Mouse (Mus musculus): ENCODE data around the gene Gm28051.

Gm28051 gene

GRCm38 (mm10) chr12:102743589-102744574, 13.7 kb downstream of the Gm28051 start, which contains the start of the genes Moap1 and Tmem251:
Gene Moap1 (minus strand): TSS chr12:102743661.
Gene Tmem251 (plus strand): TSS chr12:102743762.
- in situ Hi-C loops (cut with MboI, MseI), result loop anchor here (25.0 kb wide), 1 partner anchor 232 kb away; no protein-coding TSS in a partner anchor

- in situ Hi-C loops (cut with MboI, MseI), result loop anchor here (25.0 kb wide), 1 partner anchor 231 kb away; no protein-coding TSS in a partner anchor
Measured at GRCm38 (mm10) chr12:102743036-102743588, 14.5 kb downstream of the Gm28051 start.

- in situ Hi-C loops (cut with MboI, MseI), result loop anchor here (25.0 kb wide), 1 partner anchor 230 kb away; no protein-coding TSS in a partner anchor
Measured at GRCm38 (mm10) chr12:102742056-102742455, 15.5 kb downstream of the Gm28051 start.

GRCm38 (mm10) chr12:102740285-102740684, 17.3 kb downstream of the Gm28051 start:
- in situ Hi-C loops (cut with MboI, MseI), result loop anchor here (25.0 kb wide), 1 partner anchor 228 kb away; no protein-coding TSS in a partner anchor

- in situ Hi-C loops (cut with MboI, MseI), result loop anchor here (25.0 kb wide), 1 partner anchor 227 kb away; no protein-coding TSS in a partner anchor
Measured at GRCm38 (mm10) chr12:102739096-102739495, 18.5 kb downstream of the Gm28051 start.

- in situ Hi-C loops (cut with MboI, MseI), result loop anchor here (25.0 kb wide), 1 partner anchor 221 kb away; no protein-coding TSS in a partner anchor
Measured at GRCm38 (mm10) chr12:102733381-102733780, 24.2 kb downstream of the Gm28051 start.

- in situ Hi-C loops (cut with MboI, MseI), result loop anchor here (25.0 kb wide), 1 partner anchor 219 kb away; no protein-coding TSS in a partner anchor
Measured at GRCm38 (mm10) chr12:102730798-102731619, 26.6 kb downstream of the Gm28051 start.

- in situ Hi-C loops (cut with MboI, MseI), result loop anchor here (5.0 to 25.0 kb wide), 2 partner anchors 53 to 218 kb away; no protein-coding TSS in a partner anchor
Measured at GRCm38 (mm10) chr12:102729855-102730797, 27.4 kb downstream of the Gm28051 start.

GRCm38 (mm10) chr12:102725761-102726175, 31.8 kb downstream of the Gm28051 start:
- in situ Hi-C loops (cut with MboI, MseI), result loop anchor here (5.0 to 25.0 kb wide), 2 partner anchors 48 to 213 kb away; no protein-coding TSS in a partner anchor

GRCm38 (mm10) chr12:102725146-102725545, 32.4 kb downstream of the Gm28051 start:
- in situ Hi-C loops (cut with MboI, MseI), result loop anchor here (5.0 to 25.0 kb wide), 2 partner anchors 48 to 213 kb away; no protein-coding TSS in a partner anchor

GRCm38 (mm10) chr12:102723861-102724260, 33.7 kb downstream of the Gm28051 start:
- in situ Hi-C loops (cut with MboI, MseI), result no loop called here

GRCm38 (mm10) chr12:102722966-102723365, 34.6 kb downstream of the Gm28051 start:
- in situ Hi-C loops (cut with MboI, MseI), result no loop called here

- in situ Hi-C loops (cut with MboI, MseI), result no loop called here
Measured at GRCm38 (mm10) chr12:102722451-102722850, 35.1 kb downstream of the Gm28051 start.

- in situ Hi-C loops (cut with MboI, MseI), result no loop called here
Measured at GRCm38 (mm10) chr12:102719552-102720315, 37.8 kb downstream of the Gm28051 start.

- in situ Hi-C loops (cut with MboI, MseI), result no loop called here
Measured at GRCm38 (mm10) chr12:102714654-102715395, 42.7 kb downstream of the Gm28051 start.

GRCm38 (mm10) chr12:102714116-102714515, 43.4 kb downstream of the Gm28051 start:
- in situ Hi-C loops (cut with MboI, MseI), result no loop called here

GRCm38 (mm10) chr12:102713153-102713865, 44.3 kb downstream of the Gm28051 start:
- in situ Hi-C loops (cut with MboI, MseI), result no loop called here
